Mouse (Mus musculus): ENCODE data around the gene Cacng7. TPM values are rescaled to one million over a fixed set of nuclear protein-coding genes. Genes with fewer than 3 reads are reported as not detected.

The Cacng7 gene
- polyA plus RNA-seq, 1 experiment from 2014 or later, result 2.3 TPM

DNA sequence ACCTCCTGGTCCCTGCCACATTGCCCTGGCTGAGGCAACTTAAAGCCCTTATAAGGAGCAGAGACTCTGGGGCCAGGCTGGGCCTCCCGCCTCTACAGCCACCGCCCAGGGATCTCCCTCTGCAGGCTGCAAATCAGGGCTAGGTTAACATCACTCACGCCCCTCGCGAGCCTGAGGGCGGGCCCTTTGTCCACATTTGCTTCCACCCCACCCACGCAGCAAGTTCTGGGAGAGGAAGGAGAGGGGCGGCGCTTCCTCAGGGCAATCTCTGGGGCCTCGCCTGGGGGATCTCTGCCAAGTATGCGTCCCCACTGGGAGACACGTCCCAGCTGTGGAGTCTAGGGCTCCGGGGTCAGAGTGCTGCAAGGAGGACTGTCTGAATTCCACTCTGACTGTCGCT is 40.0 kb upstream of the Cacng7 start:
- Histone ChIP-seq H3K4me2 (replicated peaks) (peak overlapping the region; percentile 63), H3K36me3 (peaks cover 21% of the 10 kb centered on the region), H3K27me3 (replicated peaks) (no peaks in the 10 kb centered on the region), H3K27ac (no peak overlapping the region), H3K4me1 (peaks cover 28% of the 10 kb centered on the region; the same call in 1 of the 2 replicates), H3K4me3 (peak overlapping the region; percentile 9; the same call in 1 of the 2 replicates), H3K9me3 (no peaks in the 10 kb centered on the region), H3K9ac (0 out of 2 replicates have a peak overlapping the region, but pooled peaks have one; percentile 33)
- no peak for ATAC-seq (ENCODE audit: low FRiP score, low read depth)
- 1% methylated on average over 14 of the region's 14 CpGs for WGBS

DNA sequence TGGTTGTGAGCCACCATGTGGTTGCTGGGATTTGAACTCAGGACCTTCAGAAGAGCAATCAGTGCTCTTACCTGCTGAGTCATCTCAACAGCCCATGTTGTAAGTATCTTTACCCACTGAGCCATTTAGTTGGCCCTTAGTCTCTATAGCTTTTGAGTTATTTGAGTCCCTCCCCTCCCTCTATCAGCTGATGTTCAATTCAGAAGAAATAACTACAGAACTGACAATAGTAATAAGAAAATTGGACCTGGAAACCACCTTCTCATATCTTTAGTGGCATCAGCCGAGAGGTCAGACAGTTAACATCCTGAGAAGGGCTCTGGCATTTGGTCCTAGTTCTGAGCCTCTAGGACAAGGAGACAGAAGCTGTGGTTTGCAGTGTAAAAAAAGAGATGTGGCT is 38.0 kb upstream of the Cacng7 start:
- Histone ChIP-seq H3K4me1 (peaks cover 22% of the 10 kb centered on the region; the same call in 1 of the 2 replicates), H3K4me2 (replicated peaks) (no peak overlapping the region), H3K9ac (no peak overlapping the region), H3K9me3 (no peaks in the 10 kb centered on the region), H3K27ac (no peak overlapping the region), H3K4me3 (no peak overlapping the region), H3K36me3 (peaks cover 30% of the 10 kb centered on the region), H3K27me3 (replicated peaks) (peaks cover 2% of the 10 kb centered on the region; the same call in 1 of the 2 replicates)
- 87% methylated on average over 1 of the region's 1 CpGs for WGBS
- ATAC-seq (ENCODE audit: low FRiP score, low read depth), result no peak

DNA sequence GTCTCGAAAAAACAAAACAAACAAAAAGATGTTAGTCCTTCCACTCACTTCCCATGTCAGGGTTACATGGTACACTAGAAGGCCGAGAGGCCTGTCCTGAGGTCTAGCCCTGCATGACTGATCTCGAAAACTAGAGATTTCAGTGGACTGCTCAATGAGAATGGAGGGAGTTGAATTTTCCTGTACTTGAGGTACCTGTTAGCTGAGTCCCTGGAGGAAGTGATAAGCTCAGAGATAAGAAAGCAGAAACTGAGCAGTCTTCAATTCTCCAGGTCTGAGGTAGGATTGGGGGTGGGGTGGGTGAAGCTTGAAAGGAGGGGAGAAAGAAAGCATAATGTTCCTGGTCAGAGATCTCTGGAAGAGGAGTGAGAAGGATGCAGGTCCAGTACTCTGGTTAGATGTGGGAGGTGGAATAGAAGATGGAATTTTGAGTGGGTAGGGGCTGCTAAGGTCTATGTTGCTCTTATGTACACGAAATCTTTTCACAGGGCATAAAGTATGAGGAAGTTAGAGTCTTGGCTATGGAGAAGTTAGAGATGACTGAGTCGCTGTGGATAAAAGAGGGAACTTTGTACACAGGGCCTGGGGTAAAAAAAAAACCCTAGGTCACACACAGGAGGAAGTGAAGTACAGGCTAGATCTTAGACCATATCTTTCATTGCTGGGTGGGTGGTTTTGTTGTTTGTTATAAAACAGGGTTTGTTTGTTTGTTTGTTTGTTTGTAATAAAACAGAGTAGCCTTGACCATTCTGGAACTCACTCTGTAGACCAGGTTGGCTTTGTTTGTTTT is 37.2 kb upstream of the Cacng7 start:
- Histone ChIP-seq H3K4me1 (peaks cover 15% of the 10 kb centered on the region; the same call in 1 of the 2 replicates), H3K27me3 (replicated peaks) (peaks cover 3% of the 10 kb centered on the region; the same call in 1 of the 2 replicates), H3K36me3 (peaks cover 31% of the 10 kb centered on the region), H3K9ac (no peak overlapping the region), H3K4me3 (no peak overlapping the region), H3K4me2 (replicated peaks) (no peak overlapping the region), H3K9me3 (no peaks in the 10 kb centered on the region), H3K27ac (no peak overlapping the region)
- WGBS, result 87% methylated on average over 5 of the region's 5 CpGs
- ATAC-seq (ENCODE audit: low FRiP score, low read depth), result no peak

DNA sequence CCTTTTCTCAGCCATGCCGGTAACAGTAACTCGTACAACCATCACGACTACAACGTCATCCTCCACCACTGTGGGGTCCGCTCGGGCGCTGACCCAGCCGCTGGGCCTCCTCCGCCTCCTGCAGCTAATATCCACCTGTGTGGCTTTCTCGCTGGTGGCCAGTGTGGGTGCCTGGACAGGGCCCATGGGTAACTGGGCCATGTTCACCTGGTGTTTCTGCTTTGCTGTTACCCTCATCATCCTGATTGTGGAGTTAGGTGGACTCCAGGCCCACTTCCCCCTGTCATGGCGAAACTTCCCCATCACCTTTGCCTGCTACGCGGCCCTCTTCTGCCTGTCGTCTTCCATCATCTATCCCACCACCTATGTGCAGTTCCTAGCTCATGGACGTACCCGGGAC is 36.0 kb upstream of the Cacng7 start:
- ATAC-seq (ENCODE audit: low FRiP score, low read depth), result no peak
- peaks cover 7% of the 10 kb centered on the region; the same call in 1 of the 2 replicates for H3K4me1 ChIP-seq
- peaks cover 31% of the 10 kb centered on the region for H3K36me3 ChIP-seq
- no peak overlapping the region for H3K4me2 ChIP-seq (replicated peaks)
- H3K9me3 ChIP-seq, result no peaks in the 10 kb centered on the region
- H3K27ac ChIP-seq, result no peak overlapping the region
- peaks cover 12% of the 10 kb centered on the region for H3K27me3 ChIP-seq (replicated peaks)
- no peak overlapping the region for H3K4me3 ChIP-seq
- 94% methylated on average over 16 of the region's 16 CpGs for WGBS
- H3K9ac ChIP-seq, result no peak overlapping the region

DNA sequence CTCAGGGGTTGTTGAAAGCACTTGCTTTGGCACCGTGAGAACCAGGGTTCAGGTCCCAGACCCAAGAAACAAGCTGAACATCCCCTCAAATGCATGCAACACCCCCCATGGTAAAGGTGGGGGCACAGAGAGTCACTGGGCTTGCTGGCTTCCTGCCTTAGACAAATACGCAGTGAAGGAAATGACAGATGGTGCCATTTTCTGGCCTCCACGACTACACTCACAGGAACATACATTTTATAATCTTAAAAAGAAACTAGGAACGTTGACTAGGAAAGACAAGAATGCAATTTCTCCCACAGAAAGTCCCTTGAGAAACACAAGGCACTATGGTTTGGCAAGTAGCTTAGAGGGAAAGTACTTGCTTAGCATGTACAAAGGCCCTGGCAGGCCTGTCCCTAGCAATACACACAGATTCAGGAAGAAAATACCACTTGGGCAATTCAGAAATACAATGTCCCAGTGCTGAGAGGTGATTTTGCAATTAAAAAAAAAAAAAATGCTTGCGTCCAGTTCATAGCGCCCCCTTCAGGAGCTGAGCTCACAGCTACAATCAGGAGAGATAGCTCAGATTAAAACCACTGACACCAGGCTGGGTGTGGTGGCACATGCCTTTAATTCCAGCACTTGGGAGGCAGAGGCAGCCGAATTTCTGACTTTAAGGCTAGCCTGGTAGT is 32.7 kb upstream of the Cacng7 start:
- Histone ChIP-seq H3K4me3 (no peak overlapping the region), H3K9me3 (no peaks in the 10 kb centered on the region), H3K36me3 (peaks cover 26% of the 10 kb centered on the region), H3K4me1 (peaks cover 28% of the 10 kb centered on the region), H3K27me3 (replicated peaks) (peaks cover 39% of the 10 kb centered on the region), H3K9ac (no peak overlapping the region), H3K27ac (no peak overlapping the region), H3K4me2 (replicated peaks) (no peak overlapping the region)
- WGBS, result 62% methylated on average over 7 of the region's 7 CpGs
- no peak for ATAC-seq (ENCODE audit: low FRiP score, low read depth)

DNA sequence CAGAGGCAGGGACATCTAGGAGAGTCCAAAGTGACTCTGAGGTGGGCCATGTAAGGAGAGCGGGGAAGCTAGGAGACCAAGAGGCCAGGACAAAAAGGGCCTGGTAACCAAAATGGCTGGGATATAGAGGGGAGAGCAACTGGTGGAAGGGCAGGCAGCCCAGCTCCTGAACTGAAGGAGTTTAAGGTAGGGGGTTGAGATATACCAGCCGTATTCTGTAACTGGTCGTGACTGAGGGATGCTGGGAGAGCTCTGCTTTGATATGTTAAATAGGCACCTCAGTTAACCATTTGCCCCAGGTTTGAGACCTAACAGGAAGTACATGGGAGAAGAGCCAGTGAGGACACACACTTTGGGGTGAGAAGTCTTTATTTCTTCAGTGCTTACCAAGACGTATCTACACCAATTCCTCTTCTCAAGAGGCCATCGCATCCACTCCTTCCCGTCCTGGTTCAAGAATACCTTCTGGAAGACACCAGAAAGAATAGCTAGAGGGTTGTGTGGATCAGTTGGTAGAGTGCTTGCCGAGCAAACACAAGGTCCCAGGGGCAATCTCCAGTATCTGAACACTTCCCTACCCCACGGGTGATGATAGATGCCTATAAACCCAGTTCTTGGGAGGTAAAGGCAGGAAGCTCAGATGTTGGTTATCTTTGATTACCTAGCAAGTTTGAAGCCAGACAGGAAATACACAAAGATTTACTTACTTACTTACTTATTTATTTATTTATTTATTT is 31.7 kb upstream of the Cacng7 start:
- Histone ChIP-seq H3K9me3 (no peaks in the 10 kb centered on the region), H3K4me1 (peaks cover 28% of the 10 kb centered on the region), H3K4me2 (replicated peaks) (no peak overlapping the region), H3K4me3 (no peak overlapping the region), H3K36me3 (peaks cover 25% of the 10 kb centered on the region), H3K27me3 (replicated peaks) (peaks cover 45% of the 10 kb centered on the region), H3K27ac (no peak overlapping the region), H3K9ac (no peak overlapping the region)
- ATAC-seq (ENCODE audit: low FRiP score, low read depth), result no peak
- 71% methylated on average over 8 of the region's 8 CpGs for WGBS

DNA sequence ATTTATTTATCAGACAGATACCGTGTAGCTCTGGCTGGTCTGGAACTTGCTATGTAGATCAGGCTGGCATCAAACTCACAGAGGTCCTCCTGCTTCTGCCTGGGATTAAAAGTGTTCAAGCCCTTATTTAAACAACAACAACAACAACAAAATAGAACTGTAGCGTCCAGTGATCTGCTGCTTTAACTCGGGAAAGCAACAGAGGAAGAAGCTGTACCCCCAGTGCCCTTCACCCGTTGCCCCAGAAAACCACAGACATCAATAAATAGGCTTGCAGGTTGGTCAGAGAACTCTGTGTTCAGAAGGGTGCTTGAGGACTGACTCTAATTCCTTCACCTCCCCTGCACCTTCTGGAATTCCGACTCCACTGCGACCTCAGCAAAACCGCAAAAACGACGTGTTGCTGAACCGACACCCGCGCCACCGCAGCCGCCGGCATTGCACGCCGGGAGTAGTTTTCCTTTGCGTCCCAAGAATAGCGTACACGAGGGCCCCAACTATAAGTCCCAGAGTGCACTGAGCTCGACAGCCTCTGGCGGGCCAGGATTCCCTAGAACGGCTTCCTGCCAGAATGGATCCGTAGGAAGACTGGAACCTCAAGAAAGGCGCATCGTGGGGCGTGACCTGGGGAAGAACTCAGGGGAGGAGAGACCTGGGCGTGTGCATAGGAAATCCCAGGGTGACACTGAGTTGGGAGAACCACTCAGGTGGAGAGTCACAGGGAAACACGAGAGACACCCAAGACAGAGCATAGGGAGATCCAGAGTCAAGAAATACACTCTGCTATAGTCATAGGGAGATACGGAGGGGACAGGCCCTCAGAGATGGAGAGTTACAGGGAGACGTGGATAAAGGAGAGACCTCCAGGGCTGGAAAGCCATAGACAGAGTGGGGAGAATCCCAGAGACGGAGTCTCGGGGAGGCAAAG is 30.9 kb upstream of the Cacng7 start:
- Histone ChIP-seq H3K4me1 (peaks cover 28% of the 10 kb centered on the region), H3K36me3 (peaks cover 19% of the 10 kb centered on the region), H3K27me3 (replicated peaks) (peaks cover 45% of the 10 kb centered on the region), H3K9ac (0 out of 2 replicates have a peak overlapping the region, but pooled peaks have one; percentile 27), H3K4me2 (replicated peaks) (peak overlapping the region; percentile 70), H3K9me3 (no peaks in the 10 kb centered on the region), H3K27ac (no peak overlapping the region), H3K4me3 (peak overlapping the region; percentile 13; the same call in 1 of the 2 replicates)
- ATAC-seq (ENCODE audit: low FRiP score, low read depth), result 0 out of 2 replicates have a peak, but pooled peaks have one; percentile 12
- WGBS, result 9% methylated on average over 33 of the region's 33 CpGs

DNA sequence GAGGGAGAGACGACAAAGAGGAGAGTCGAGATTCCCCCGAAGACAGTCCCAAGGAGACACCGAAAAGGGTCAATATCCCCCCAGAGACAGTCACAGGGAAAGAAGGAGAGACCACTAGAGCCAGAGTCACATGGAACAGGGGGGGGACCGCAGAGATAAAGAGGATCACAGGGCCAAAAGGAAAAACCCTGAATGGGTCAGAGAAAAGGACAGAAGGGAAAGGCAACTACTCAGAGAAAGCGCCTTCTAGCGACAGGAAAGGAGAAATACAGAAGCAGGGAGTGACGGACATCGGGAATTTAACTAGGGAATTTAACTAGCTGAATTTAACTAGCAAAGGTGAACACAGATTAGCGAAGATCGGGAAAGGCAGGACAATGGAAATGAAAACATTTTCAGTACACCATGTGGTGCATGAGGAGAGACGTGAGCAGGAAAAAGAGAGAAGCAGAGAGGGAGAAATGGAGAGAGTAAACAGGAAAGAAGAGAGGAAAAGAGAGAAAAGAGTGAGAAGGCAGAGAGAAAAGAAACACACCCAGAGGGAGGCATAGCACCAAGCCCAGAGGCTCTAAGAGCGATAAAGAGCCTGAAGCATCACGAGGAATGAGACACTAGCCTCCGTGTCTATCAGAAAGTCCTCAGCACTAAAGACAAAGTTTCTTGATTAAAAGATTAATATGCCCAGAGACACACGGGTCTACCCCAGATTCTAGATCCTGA is 30.0 kb upstream of the Cacng7 start:
- H3K9me3 ChIP-seq, result no peaks in the 10 kb centered on the region
- 3% methylated on average over 16 of the region's 16 CpGs for WGBS
- peak overlapping the region; percentile 27; the same call in 1 of the 2 replicates for H3K9ac ChIP-seq
- no peak overlapping the region for H3K27ac ChIP-seq
- ATAC-seq (ENCODE audit: low FRiP score, low read depth), result peak; percentile 11; the same call in 1 of the 2 replicates
- H3K4me3 ChIP-seq, result peak overlapping the region; percentile 31
- peaks cover 45% of the 10 kb centered on the region for H3K27me3 ChIP-seq (replicated peaks)
- peaks cover 28% of the 10 kb centered on the region for H3K4me1 ChIP-seq
- H3K36me3 ChIP-seq, result peaks cover 11% of the 10 kb centered on the region; the same call in 1 of the 2 replicates
- H3K4me2 ChIP-seq (replicated peaks), result peak overlapping the region; percentile 70

DNA sequence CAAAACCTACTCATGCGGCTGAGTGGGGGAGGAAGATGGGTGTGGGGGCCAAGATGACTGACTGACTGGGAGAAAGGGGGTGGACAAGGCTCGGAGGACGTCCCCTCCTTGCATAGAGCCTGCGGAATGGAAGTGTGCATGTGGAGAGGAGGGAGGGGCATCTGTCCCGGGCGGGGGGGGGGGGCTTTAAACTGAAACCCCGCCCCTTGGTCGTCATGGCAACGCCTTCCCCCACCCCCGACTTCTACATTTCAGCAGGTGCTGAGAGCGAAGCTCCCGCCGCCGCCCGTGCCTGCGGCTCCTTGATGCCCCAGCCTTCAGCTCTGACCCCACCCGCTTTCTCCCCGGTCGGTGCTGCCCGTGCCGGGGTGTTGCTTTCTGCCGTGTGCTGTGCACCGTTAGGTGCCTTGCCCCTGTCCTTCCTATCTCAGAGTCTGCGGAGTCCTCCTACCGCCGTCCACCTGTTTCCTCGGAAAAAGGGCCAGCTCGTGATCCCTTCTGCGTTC is 29.4 kb upstream of the Cacng7 start:
- H3K9me3 ChIP-seq, result no peaks in the 10 kb centered on the region
- peak overlapping the region; percentile 31 for H3K4me3 ChIP-seq
- peaks cover 7% of the 10 kb centered on the region; the same call in 1 of the 2 replicates for H3K36me3 ChIP-seq
- peaks cover 45% of the 10 kb centered on the region for H3K27me3 ChIP-seq (replicated peaks)
- WGBS, result under 1% methylated on average over 22 of the region's 29 CpGs
- H3K27ac ChIP-seq, result no peak overlapping the region
- peak; percentile 58 for ATAC-seq (ENCODE audit: low FRiP score, low read depth)
- H3K4me2 ChIP-seq (replicated peaks), result peak overlapping the region; percentile 70
- H3K4me1 ChIP-seq, result peaks cover 28% of the 10 kb centered on the region
- peak overlapping the region; percentile 26 for H3K9ac ChIP-seq

DNA sequence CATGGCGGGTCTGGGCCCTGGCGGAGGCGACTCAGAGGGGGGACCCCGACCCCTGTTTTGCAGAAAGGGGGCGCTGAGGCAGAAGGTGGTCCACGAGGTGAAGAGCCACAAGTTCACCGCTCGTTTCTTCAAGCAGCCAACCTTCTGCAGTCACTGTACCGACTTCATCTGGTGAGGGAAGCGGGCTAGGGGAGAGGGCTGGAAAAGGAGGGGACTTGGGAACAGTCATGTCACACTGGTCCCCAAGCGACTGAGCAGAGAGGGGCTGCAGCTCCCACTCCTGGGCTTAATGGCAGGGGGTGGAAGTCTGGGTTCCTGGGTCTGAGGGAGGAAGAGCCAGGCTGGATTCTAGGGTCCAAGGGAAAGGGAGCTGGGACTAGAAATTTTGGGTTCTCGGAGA is 29.0 kb upstream of the Cacng7 start:
- peaks cover 28% of the 10 kb centered on the region for H3K4me1 ChIP-seq
- peak overlapping the region; percentile 70 for H3K4me2 ChIP-seq (replicated peaks)
- peaks cover 45% of the 10 kb centered on the region for H3K27me3 ChIP-seq (replicated peaks)
- WGBS, result 3% methylated on average over 12 of the region's 12 CpGs
- ATAC-seq (ENCODE audit: low FRiP score, low read depth), result peak; percentile 52; the same call in 1 of the 2 replicates
- no peak overlapping the region for H3K27ac ChIP-seq
- peak overlapping the region; percentile 26 for H3K9ac ChIP-seq
- peaks cover 5% of the 10 kb centered on the region; the same call in 1 of the 2 replicates for H3K36me3 ChIP-seq
- H3K9me3 ChIP-seq, result no peaks in the 10 kb centered on the region
- H3K4me3 ChIP-seq, result peak overlapping the region; percentile 31
